Mouse (Mus musculus): Measurements from ENCODE around the gene Ndufs8.

Gene Ndufs8

GRCm38 (mm10) chr19:3905261-3905969 is 7.2 kb downstream of the Ndufs8 start:
- DNase-seq (ENCODE audit: low spot score in 2 of 2) = no peak

DNA sequence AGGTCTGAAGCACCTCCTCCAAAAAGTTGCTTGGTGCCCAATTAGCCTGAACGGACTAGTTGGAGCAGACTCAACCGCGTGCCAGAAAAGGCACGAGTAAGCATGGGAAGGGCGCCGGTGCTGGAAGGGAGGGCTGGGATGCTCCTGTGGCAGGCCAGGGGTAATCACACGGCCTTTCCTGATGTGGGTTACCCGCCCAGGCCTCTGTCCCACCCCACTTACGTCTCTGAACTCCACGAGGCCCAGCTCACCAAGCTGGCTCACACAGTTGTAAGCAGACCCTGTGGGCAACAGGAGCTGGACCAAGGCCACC is 8.3 kb downstream of the Ndufs8 start:
- DNase-seq (ENCODE audit: low spot score in 2 of 2) = no peak

GRCm38 (mm10) chr19:3903648-3904362 is 8.8 kb downstream of the Ndufs8 start:
- no peak for DNase-seq (ENCODE audit: low spot score in 2 of 2)

DNA sequence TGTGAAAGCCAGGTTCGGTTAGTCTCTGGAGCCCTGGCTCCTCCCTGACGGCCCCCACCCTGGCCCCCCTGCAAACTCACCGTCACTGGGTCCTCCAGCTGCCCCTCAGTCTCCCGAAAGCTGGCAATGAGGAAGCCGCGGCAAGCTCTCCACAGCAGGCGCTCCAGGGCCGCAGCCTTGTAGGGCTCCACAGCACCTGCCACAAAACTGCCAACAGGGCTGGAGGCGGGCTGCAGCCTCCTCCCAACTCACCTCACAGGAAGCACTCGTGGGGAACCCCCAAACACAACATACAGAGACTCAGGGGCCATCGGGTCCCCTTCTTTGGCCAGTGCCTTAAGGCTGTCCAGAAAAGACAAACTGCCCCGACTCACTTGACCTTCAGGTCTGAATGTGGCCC is 9.6 kb downstream of the Ndufs8 start:
- no peak for DNase-seq (ENCODE audit: low spot score in 2 of 2)

DNA sequence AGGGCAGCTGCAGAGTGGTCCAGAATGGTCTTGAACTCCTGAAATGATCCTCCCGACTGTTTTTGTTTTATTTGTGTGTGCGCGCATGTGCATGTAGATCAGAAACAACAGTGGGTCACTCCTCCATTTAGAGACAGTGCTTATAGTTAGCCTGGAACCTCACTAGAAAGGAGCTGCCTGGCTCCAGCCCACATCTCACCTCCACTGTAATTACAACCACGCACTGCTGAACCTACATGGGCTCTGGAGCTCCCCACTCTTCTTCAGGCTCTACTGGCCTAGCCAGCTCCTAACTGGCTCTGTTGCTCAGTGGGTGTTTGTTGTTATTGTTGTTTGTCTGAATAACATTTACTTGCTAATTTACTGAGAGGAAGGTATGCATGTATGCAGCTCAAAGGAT is 13.0 kb downstream of the Ndufs8 start:
- no peak for DNase-seq (ENCODE audit: low spot score in 2 of 2)

GRCm38 (mm10) chr19:3898952-3899351 is 13.6 kb downstream of the Ndufs8 start:
- DNase-seq (ENCODE audit: low spot score in 2 of 2) = no peak

DNA sequence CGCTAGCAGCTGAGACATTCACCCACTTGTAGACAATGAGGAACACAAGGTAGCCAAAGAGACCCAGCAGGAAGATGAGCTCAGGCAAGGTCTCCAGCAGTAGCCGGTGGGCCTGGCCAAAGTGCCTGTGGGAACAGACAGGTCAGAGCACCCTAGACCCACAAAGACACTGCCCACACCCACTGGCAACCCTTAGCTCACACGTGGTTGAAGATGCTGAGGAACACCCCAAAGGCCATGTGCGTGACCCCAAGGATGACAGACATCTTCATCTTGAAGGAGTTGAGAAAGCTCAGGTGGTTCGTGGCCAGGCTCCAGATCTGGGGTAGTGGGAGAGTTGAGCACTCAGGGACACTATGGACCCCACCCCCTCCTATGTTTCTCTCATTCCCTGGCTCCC is 15.0 kb downstream of the Ndufs8 start:
- no peak for DNase-seq (ENCODE audit: low spot score in 2 of 2)

DNA sequence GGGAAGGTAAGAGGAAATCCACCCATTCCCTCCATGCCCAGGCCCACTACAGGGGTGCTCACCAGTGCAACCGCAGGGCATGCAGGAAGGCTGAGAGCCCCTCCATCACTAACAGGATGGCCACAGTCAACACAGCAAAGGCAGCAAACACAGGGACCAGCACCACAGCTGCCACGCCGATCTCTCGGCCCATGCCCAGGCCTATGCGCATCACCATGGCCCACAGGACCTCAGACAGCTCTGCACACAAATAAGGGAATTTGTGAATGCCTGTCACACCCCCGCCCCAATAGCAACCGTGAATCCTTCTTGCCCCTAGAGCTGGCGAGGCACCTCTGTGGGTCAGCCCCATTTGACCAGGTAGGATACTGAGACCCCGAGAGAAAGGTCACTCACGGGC is 16.4 kb downstream of the Ndufs8 start:
- no peak for DNase-seq (ENCODE audit: low spot score in 2 of 2)

DNA sequence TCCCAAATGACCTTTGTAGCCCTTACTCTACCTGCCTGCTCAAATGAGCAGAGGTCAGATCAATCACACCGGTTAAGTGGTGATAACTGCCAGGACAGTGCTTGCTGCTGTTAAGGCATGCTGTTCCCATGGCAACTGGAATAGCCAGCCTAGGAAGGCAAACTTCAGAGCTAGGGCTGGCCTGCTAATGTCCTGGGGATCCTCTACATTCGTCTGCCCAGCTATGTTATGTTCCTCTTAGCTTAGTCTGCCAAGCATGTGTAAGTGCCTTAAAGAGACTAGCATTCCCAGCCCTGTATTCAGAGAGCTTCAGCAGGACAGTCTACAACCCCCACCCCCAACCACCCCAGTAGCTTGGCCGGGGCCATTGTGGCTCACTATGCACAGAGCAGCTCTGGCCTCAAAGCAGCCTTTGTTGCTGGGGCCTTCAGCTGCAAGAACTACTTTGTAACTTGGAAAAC is 17.4 kb downstream of the Ndufs8 start:
- DNase-seq (ENCODE audit: low spot score in 2 of 2) = no peak

DNA sequence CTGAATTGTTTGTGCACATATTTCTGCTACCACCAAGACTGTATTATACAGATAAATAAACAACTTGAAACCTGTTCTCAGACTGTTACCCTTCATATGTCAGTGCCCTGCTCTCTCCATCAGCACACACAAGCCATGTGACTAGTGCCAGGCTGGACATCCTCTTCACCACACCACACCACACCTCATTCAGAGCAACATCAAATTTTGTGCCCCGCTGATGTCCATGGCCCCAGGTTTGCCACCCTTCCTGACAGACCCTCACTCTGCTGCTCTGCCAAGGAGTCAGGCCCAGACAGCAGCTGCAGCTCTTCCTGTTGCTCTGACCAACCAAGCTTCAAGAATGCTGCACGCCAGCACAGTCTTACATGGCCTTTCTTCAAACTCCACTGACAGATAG is 18.3 kb downstream of the Ndufs8 start:
- no peak for DNase-seq (ENCODE audit: low spot score in 2 of 2)

GRCm38 (mm10) chr19:3893545-3894116 is 18.9 kb downstream of the Ndufs8 start:
- no peak for DNase-seq (ENCODE audit: low spot score in 2 of 2)

GRCm38 (mm10) chr19:3890181-3890580 is 22.4 kb downstream of the Ndufs8 start:
- no peak for DNase-seq (ENCODE audit: low spot score in 2 of 2)

- no peak for DNase-seq (ENCODE audit: low spot score in 2 of 2)
Observed at GRCm38 (mm10) chr19:3889096-3889495, 23.5 kb downstream of the Ndufs8 start.

DNA sequence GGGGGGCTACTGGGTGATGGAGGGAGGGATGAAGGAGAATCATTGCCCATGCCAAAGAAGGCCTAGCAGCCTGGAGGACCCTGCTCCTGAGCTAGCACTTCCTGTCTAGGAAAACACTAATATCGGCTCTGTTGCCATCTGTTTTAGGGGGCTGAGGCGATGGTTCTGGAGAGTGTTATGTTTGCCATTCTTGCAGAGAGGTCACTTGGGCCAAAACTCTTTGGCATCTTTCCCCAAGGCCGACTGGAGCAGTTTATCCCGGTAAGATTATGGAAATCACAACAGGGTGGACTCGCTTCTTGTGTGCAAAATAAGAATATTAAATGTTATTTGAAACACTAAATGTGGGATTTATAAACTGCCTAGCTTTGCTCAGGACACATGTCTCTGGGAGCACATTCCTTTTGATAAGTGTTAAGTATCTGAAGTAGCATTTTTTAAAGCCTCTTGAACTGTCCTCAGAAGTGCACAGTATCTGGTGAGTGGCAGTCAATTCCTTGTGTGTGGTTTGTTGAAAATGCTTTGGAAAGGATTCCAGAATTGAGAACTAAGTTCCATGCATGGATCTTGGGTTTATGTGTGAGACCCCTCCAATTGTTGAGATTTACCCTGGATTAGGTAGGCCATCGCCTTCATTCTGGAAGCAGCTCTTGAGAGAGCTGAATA is 28.1 kb downstream of the Ndufs8 start:
- DNase-seq (ENCODE audit: low spot score in 2 of 2) = no peak

- no peak for DNase-seq (ENCODE audit: low spot score in 2 of 2)
Observed at GRCm38 (mm10) chr19:3882214-3882613, 30.4 kb downstream of the Ndufs8 start.

- DNase-seq (ENCODE audit: low spot score in 2 of 2) = no peak
Observed at GRCm38 (mm10) chr19:3880054-3880848, 32.3 kb downstream of the Ndufs8 start.

DNA sequence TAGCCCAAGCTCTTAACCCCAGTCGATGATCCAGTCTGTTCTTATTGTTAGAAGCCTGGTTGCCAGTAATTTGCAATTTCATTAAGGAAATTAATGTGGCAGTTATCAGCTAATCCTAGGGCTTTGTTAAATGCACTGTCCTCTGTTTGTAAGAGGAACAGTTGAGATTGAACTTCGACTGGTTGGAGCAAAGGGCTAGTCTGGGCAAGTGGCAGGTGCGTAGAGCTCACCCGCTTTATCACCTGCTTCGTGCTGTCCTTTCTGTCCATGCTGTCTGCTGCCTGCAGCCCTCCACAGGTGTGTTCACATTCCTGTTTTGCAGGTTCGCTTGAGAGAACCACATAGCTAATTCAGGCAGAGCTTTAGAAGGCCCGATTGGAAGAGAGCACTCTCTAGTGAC is 37.5 kb downstream of the Ndufs8 start:
- DNase-seq (ENCODE audit: low spot score in 2 of 2) = no peak

- DNase-seq (ENCODE audit: low spot score in 2 of 2) = no peak
Observed at GRCm38 (mm10) chr19:3872373-3872772, 40.2 kb downstream of the Ndufs8 start.

GRCm38 (mm10) chr19:3871468-3871867 is 41.1 kb downstream of the Ndufs8 start:
- DNase-seq (ENCODE audit: low spot score in 2 of 2) = no peak

- DNase-seq (ENCODE audit: low spot score in 2 of 2) = no peak
Observed at GRCm38 (mm10) chr19:3868290-3868689, 44.3 kb downstream of the Ndufs8 start.

- no peak for DNase-seq (ENCODE audit: low spot score in 2 of 2)
Observed at GRCm38 (mm10) chr19:3864960-3865359, 47.6 kb downstream of the Ndufs8 start.

- DNase-seq (ENCODE audit: low spot score in 2 of 2) = no peak
Observed at GRCm38 (mm10) chr19:3862713-3863112, 49.9 kb downstream of the Ndufs8 start.

Measured in frontal cortex, postnatal 25 days (tissue).